Mouse (Mus musculus) megakaryocyte, embryonic 14.5 days (primary cell): ENCODE data around the gene Rab5if. TPM values are rescaled to one million over a fixed set of nuclear protein-coding genes. Genes with fewer than 3 reads are reported as not detected.
"Not testable (repeated sequence)": the region's sequence is repeated elsewhere in the genome, so short reads cannot be mapped to it uniquely, and the experiment has no call there.

Source experiments
- H3K27me3 ChIP-seq: replicated peaks from 2 replicates; pipeline ENCODE3; 2012; ENCODE audit warnings: inconsistent platforms
- H3K36me3 ChIP-seq: replicated peaks from 2 replicates; pipeline ENCODE3; 2012; ENCODE audit warnings: low read length, inconsistent platforms, mixed read lengths
- H3K4me1 ChIP-seq: 2 replicates; pipeline ENCODE4 v1.6.1; 2012; ENCODE audit warnings: inconsistent platforms
- H3K4me3 ChIP-seq: replicated peaks from 2 replicates; pipeline ENCODE3; 2012; ENCODE audit warnings: moderate library complexity, mild to moderate bottlenecking, inconsistent platforms
- H3K9me3 ChIP-seq: 2 replicates; pipeline ENCODE4 v1.6.1; 2012; ENCODE audit warnings: inconsistent platforms
- FLI1 ChIP-seq: IDR thresholded peaks from 2 replicates; pipeline ENCODE4 v1.6.1; 2012; ENCODE audit warnings: low read length, inconsistent platforms, mixed read lengths
- GATA1 ChIP-seq: IDR thresholded peaks from 3 replicates; pipeline ENCODE4 v1.6.1; 2012; ENCODE audit warnings: mixed read lengths, low read length, inconsistent platforms, borderline replicate concordance
- polyA plus RNA-seq: library from polyadenylated mRNA; stranded (reverse); fragments of >175 nt; gene quantifications from 2 replicates; pipeline ENCODE4 v1.2.3, GENCODE M21; 2012; ENCODE audit warnings: low replicate concordance; ENCODE audit not compliant: insufficient read depth

The Rab5if gene
- 175 and 255 TPM in 2 replicates for polyA plus RNA-seq

DNA sequence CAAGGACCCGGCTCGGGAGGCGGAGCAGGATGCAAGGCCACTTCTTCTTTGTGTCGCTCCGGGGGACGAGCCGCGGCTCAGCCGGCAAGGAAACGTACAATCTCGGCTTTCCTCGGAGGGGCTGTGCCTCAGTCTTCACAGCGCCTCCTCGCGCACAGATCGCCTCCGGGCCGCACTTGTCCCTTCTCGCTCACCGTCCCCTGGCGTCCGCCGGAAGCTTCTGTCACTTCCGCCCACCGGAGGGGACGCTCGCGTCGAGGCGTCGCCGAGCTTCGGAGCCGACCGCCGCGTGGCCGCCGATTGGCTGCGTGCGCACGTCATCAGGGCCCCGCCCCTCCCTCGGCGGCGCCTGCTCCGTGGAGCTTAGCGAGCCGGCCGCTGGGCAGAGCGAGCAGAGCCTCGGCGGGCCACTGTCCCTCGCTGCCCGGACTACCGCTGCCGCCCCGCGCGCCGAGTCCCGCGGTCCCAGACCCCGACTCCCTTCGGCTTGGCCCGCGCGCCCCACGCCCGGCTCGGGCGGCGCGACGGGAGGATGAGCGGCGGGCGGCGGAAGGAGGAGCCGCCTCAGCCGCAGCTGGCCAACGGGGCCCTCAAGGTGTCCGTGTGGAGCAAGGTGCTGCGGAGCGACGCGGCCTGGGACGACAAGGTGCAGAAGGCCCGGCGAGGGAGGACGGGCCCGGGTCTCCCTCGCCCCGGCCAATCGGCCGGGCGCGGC lies at the start of gene Rab5if:
Gene Rab5if, plus strand, starts transcription at position 357 of the 715 bp plus-strand sequence.
- no peaks in the 10 kb centered on the region for H3K9me3 ChIP-seq
- peak within 1 kb of the TSS; percentile 97 for H3K4me3 ChIP-seq
- H3K4me1 ChIP-seq = peaks cover 54% of the 10 kb centered on the region
- peak; percentile 51; the same call in 1 of the 2 replicates for TF ChIP-seq FLI1
- TF ChIP-seq GATA1 = no peak
- peaks cover 44% of the 10 kb centered on the region for H3K36me3 ChIP-seq
- H3K27me3 ChIP-seq = no peaks in the 10 kb centered on the region

DNA sequence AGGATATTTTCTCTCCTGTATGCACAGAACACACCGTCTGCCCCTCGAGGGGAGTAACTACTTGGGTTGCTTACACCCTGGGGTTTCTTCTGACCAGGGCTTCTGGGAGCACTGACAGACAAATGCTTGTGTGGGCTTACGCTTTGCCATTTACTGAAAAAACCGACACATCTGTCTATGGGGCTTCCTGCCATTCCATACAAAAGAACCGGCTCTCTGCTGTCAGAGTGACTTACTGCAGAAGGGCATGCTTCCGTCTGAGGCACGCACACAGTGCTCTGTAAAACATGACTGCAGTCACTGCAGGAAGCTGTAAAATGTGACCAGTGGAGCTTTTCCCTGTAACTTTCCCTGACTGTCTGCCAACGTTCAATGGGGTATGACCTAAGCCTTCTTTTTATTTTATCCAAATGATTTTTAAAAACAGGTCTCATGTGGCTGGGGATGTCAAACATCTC lies 48.6 kb upstream of the Rab5if start:
- 0 out of 2 replicates have a peak, but pooled peaks cover 3% of the 10 kb centered on the region for H3K9me3 ChIP-seq
- H3K36me3 ChIP-seq = no peaks in the 10 kb centered on the region
- no peak for TF ChIP-seq GATA1
- no peak for TF ChIP-seq FLI1
- H3K4me1 ChIP-seq = peaks cover 31% of the 10 kb centered on the region
- H3K27me3 ChIP-seq = peaks cover 77% of the 10 kb centered on the region
- no peak overlapping the region for H3K4me3 ChIP-seq

DNA sequence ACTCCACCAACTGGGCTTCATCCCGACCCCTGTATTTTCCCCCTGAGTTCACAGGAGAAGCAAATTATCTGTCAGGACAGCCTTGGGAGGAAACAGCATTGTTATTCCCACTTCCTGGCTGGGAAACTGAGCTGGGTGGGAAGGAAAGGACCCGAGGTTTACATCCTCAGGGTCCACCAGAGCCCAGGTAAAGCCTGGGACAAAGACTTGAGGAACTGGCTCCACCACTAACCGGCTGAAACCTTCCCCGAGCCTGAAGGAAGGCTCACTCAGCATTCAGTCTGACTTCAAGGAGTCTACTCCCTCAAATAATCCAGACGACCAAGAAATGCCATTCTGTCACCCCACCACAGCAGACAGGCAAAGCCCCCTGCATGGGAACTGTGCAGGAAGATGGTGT lies 48.0 kb upstream of the Rab5if start:
- Histone ChIP-seq H3K4me3 (no peak overlapping the region), H3K27me3 (peaks cover 82% of the 10 kb centered on the region), H3K36me3 (no peaks in the 10 kb centered on the region), H3K4me1 (peaks cover 26% of the 10 kb centered on the region), H3K9me3 (peaks cover 8% of the 10 kb centered on the region)
- TF ChIP-seq FLI1 (no peak), GATA1 (no peak)

DNA sequence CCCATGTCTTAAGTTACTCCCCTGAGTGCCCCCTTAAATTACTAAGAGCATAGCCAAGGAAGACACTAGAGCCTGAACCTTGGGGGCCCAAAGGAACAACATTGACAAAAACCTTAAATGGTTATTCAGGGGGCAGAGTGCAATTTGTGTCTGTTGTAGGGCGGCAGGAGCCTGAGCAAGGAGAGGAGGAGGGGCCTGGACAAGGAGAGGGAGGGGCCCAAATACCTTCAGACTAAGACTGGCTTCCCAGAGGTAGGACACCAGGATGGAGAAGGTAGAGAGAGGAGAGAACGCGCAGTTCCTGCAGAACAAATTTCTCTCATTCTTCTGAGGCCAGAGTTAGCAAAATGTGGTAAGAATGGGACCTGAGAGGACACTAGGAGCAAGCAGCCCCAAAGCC lies 47.5 kb upstream of the Rab5if start:
- Histone ChIP-seq H3K4me1 (peaks cover 20% of the 10 kb centered on the region), H3K27me3 (peaks cover 84% of the 10 kb centered on the region), H3K4me3 (no peak overlapping the region), H3K9me3 (peaks cover 9% of the 10 kb centered on the region), H3K36me3 (no peaks in the 10 kb centered on the region)
- TF ChIP-seq FLI1 (no peak), GATA1 (no peak)

DNA sequence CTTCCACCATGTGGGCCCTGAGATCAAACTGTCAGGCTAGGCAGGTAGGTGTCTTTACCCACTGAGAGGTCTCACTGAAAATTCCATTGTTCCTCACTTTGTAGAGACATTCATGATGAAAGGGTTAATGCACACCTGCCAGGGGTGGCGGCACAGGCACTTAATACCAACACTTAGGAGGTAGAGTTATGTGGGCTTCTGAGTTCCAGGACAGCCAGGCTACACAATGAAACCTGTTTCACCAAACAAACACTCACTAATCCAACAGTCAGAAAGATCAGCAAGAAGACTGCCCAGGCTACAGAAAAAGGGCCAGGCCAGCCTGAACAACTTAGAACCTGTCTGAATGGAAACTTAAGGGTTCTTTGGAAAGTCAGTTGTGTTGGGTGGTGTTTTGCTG lies 46.8 kb upstream of the Rab5if start:
- TF ChIP-seq GATA1 = no peak
- H3K4me3 ChIP-seq = no peak overlapping the region
- peaks cover 13% of the 10 kb centered on the region for H3K9me3 ChIP-seq
- peaks cover 20% of the 10 kb centered on the region for H3K4me1 ChIP-seq
- H3K36me3 ChIP-seq = no peaks in the 10 kb centered on the region
- H3K27me3 ChIP-seq = peaks cover 89% of the 10 kb centered on the region

DNA sequence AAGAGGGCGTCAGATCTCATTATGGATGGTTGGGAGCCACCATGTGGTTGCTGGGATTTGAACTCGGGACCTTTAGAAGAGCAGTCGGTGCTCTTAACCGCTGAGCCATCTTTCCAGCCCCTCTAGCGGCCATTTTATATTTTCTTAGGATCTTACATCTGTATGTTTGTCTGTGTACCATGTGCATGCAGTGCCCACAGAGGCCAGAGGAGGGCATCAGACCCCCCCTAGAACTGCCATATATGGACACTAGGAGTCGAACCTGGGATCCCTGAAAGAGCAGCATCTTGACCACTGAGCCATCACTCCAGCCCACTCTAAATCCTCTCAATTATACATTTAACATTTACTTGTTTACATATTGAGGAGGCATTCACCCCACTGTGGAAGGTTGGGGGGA lies 37.8 kb upstream of the Rab5if start:
- H3K4me3 ChIP-seq, H3K4me1 ChIP-seq, H3K36me3 ChIP-seq: not testable (repeated sequence)
- H3K9me3 ChIP-seq = peaks cover 51% of the 10 kb centered on the region
- peaks cover 36% of the 10 kb centered on the region for H3K27me3 ChIP-seq

DNA sequence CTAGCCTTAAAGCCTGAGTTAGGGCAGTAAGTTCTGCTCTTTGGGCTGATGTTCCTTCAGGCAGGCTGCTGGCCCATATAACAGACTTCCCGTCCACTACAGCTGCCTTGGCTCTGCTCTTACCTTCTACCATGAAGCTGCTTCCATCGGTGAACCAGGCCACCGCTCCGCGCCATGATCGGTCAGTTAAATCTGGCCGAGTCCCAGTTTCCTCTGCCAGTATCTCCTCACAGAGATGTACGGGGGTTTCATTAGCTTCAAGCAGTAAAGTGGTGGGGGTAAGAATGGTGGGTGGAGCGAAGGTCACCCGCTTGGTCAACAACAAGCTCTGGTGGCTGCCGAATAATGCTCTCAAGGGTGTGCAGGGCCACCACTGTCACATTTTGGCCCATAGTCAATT lies 28.6 kb upstream of the Rab5if start:
- peaks cover 36% of the 10 kb centered on the region for H3K27me3 ChIP-seq

DNA sequence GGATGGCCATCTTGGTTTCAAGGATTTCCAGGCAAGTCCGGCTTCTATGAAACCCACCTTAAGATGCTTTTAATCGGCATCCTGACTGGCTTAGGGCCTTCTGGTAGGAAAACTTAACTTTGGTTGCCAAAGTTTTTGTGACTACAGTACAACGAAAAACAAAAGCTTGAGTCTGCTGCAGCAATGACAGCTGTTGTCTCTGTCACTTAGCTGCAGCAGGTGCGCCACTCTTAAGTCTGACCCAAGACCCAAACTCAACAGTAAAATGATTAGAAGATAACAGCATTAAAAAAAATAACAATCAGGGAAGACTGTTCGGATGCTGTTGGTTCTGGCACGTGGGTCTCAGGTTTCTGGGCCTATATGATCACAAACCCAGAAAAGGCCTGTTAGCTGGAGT lies 24.1 kb upstream of the Rab5if start:
- H3K27me3 ChIP-seq = peaks cover 63% of the 10 kb centered on the region
- peaks cover 10% of the 10 kb centered on the region for H3K9me3 ChIP-seq
- H3K36me3 ChIP-seq = peaks cover 6% of the 10 kb centered on the region
- TF ChIP-seq GATA1 = no peak
- no peak for TF ChIP-seq FLI1
- H3K4me1 ChIP-seq = peaks cover 31% of the 10 kb centered on the region
- H3K4me3 ChIP-seq = no peak overlapping the region

More for the DNA sequence above, 28.6 kb upstream of the Rab5if start:
- H3K4me1 ChIP-seq = peaks cover 3% of the 10 kb centered on the region
- TF ChIP-seq FLI1 (no peak), GATA1 (no peak)
- peaks cover 51% of the 10 kb centered on the region for H3K9me3 ChIP-seq
- no peaks in the 10 kb centered on the region for H3K36me3 ChIP-seq
- H3K4me3 ChIP-seq = no peak overlapping the region

DNA sequence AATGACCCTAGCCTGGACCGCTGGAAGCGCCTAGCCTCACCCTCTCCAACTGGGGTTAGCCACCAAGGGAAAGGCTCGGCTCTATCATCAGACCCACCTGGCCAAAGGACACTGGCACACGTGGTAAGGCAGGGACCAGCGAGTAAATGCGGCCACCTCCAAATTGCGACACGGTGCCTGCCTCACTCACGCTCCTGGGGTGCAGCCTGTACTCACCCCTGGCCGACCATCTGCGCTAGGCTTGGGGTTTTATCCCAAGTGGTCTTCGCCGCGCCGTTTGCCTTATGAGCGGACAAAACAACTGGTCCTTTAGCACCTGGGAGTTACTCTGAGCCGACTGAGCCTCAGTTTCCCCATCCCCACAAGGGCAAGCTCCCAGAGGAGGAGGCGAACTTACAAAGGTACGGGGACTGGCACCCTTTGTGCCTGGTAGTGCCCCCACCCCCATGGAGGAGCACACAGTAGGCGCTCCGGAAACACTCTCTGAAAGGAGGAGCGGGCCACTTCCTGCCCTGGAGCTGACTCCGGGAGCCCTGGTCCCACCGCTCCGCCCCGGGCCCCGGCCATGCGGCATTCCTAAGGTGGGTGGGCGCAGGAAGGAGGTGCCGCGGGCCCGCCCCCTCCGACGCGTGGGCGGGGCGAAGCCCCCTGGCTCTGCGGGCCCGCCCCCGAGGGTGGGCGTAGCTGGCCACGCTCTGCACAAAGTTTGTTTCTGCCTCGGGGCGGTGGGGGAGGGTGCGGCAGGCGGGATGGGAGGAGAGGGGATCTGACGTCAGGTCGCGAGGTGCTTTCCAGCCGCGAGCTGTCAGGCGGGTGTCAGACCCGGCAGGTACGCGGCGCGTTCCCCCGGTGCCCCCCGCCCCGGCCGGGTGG lies 23.4 kb upstream of the Rab5if start, which contains the start of gene Tgif2:
Gene Tgif2, plus strand, starts transcription at position 689 of the 873 bp plus-strand sequence.
- Histone ChIP-seq H3K4me1 (peaks cover 31% of the 10 kb centered on the region), H3K36me3 (peaks cover 9% of the 10 kb centered on the region), H3K27me3 (peaks cover 58% of the 10 kb centered on the region), H3K9me3 (peaks cover 4% of the 10 kb centered on the region; the same call in 1 of the 2 replicates), H3K4me3 (peak within 1 kb of the TSS; percentile 93)
- TF ChIP-seq FLI1 (no peak), GATA1 (no peak)
